Mouse (Mus musculus): Measurements from ENCODE around the gene Snx29.

Gene Snx29

GRCm38 (mm10) chr16:11322409-11323323 lies at the start of gene Snx29:
Gene Snx29, plus strand, starts transcription at chr16:11322908.
- no peak for TF ChIP-seq GATA4 (IDR thresholded peaks at IDR 0.05; ENCODE audit: insufficient replicate concordance, low read length)

GRCm38 (mm10) chr16:11276888-11277287 lies 45.8 kb upstream of the Snx29 start:
- no peak for TF ChIP-seq GATA4 (IDR thresholded peaks at IDR 0.05; ENCODE audit: insufficient replicate concordance, low read length)

DNA sequence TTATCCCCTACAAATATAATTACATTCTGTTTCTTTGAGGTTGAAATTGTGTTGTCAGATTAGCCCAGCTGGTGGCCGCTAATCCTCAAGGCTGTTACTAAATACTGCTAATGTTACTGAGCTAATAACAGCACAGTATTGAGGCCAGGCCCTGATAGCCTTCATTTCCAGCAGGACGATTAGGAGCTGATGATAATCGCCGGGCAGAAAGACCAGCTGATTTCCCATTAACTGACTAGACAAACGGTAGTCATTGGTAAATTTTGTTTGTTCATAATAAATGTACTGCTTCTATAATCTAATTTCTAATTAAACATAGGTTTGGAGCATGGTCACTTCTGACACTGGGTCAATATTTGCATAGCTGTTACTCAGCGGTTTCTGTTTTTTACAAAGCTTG lies 43.9 kb upstream of the Snx29 start:
- TF ChIP-seq GATA4 (IDR thresholded peaks at IDR 0.05; ENCODE audit: insufficient replicate concordance, low read length), result no peak

- TF ChIP-seq GATA4 (IDR thresholded peaks at IDR 0.05; ENCODE audit: insufficient replicate concordance, low read length), result no peak
Observed at GRCm38 (mm10) chr16:11282655-11283232, 40.0 kb upstream of the Snx29 start.

- no peak for TF ChIP-seq GATA4 (IDR thresholded peaks at IDR 0.05; ENCODE audit: insufficient replicate concordance, low read length)
Observed at GRCm38 (mm10) chr16:11284881-11285280, 37.8 kb upstream of the Snx29 start.

DNA sequence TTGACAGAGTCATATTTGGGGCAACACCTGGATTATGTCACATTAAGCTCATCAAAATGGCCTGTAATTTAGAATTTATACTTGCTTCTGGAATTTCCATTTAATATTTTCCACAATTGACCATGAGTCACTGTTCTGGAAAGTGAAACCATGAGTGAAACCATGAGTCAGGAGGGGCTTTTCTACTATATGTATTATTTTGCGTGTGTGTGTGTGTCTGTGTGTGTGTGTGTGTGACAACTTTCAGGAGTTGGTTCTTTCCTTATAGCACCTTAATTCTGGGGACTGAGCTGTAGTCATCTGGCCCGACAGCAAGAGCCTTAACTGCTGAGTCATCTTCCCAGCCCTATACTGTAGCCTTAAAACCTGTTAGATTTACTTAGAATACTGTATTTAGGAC lies 36.8 kb upstream of the Snx29 start:
- no peak for TF ChIP-seq GATA4 (IDR thresholded peaks at IDR 0.05; ENCODE audit: insufficient replicate concordance, low read length)

DNA sequence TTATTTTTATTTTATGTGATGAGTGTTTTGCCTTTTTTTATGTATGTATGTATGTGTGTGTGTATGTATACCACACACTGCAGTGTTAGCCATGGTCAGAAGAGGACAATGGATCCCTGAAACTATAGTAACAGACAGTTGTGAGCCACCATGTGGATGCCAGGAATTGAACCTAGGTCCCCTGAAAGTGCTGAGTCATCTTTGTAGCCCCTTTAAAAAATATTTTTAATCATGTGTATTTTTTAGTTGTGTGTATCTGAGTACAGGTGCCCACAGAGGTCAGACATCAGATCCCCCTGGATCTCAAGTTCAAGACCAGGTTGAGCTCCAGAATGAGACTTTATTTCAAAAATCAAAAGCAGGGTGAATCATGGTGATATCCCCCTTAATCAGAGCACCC lies 19.0 kb upstream of the Snx29 start:
- no peak for TF ChIP-seq GATA4 (IDR thresholded peaks at IDR 0.05; ENCODE audit: insufficient replicate concordance, low read length)

GRCm38 (mm10) chr16:11305531-11305930 lies 17.2 kb upstream of the Snx29 start:
- no peak for TF ChIP-seq GATA4 (IDR thresholded peaks at IDR 0.05; ENCODE audit: insufficient replicate concordance, low read length)

GRCm38 (mm10) chr16:11313512-11313911 lies 9.2 kb upstream of the Snx29 start, which contains the start of gene Tnfrsf17:
Gene Tnfrsf17, plus strand, starts transcription at chr16:11313812.
- TF ChIP-seq GATA4 (IDR thresholded peaks at IDR 0.05; ENCODE audit: insufficient replicate concordance, low read length), result no peak

- TF ChIP-seq GATA4 (IDR thresholded peaks at IDR 0.05; ENCODE audit: insufficient replicate concordance, low read length), result no peak
Observed at GRCm38 (mm10) chr16:11315786-11316320, 6.9 kb upstream of the Snx29 start.

DNA sequence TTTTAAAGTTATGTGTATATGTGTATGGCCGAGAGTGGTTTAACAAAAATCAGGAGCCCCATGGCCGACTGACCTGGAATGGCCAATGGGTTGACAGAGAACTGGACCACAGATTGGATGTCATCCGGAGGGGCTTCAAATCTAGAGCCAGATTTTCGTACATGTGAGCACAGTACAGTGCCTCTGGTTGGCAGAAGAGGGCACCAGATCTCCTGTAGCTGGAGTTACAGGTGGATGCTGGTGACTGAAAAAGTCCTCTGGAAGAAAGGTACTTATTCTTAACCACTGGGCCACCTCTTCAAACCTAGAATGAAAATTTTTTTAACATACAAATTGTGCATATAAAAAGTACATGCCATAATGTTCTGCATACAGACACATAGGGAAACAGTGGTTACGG lies 6.0 kb upstream of the Snx29 start:
- TF ChIP-seq GATA4 (IDR thresholded peaks at IDR 0.05; ENCODE audit: insufficient replicate concordance, low read length), result no peak

GRCm38 (mm10) chr16:11317324-11317723 lies 5.4 kb upstream of the Snx29 start:
- TF ChIP-seq GATA4 (IDR thresholded peaks at IDR 0.05; ENCODE audit: insufficient replicate concordance, low read length), result no peak

DNA sequence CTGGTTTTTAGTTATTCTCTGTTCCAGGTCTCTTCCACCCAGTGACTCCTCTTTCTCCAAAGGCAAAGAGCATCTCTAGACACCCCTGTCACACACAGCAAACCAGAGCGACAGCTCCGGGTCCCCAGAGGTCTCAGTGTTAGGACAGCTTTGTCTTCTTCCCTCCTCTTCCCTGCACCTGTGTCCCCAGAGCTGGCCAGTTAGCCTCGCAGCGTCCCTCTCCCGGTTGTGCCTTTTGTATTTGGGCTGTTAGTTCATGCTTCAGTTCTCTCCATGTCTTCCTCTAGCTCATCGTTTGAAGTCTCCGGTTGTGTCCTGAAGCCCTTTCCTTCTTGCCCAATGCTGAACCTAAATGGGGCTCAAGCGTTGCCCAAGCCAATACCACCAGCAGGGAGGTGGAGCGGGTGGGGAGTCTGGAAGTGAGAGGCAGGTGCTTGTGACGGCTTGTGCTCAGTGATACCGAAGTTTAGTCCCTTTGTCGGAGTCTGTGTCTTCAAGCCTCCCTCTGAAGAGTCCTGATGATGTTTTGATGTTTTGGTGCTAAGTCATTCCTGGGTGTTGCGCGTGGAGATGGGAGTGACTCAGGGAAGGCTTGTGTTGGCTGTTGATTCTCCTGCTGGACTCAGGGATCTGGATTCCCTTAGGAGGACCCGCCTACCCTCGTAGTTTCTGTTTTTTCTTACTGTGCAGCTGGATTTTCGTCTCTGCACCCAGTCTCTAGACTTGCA lies 780 bp downstream of the Snx29 start:
- TF ChIP-seq GATA4 (IDR thresholded peaks at IDR 0.05; ENCODE audit: insufficient replicate concordance, low read length), result no peak

- no peak for TF ChIP-seq GATA4 (IDR thresholded peaks at IDR 0.05; ENCODE audit: insufficient replicate concordance, low read length)
Observed at GRCm38 (mm10) chr16:11330081-11330800, 7.5 kb downstream of the Snx29 start.

- no peak for TF ChIP-seq GATA4 (IDR thresholded peaks at IDR 0.05; ENCODE audit: insufficient replicate concordance, low read length)
Observed at GRCm38 (mm10) chr16:11331030-11331429, 8.3 kb downstream of the Snx29 start.
